Mouse (Mus musculus) brain, embryonic 14.5 days (tissue): Measurements from ENCODE around the gene Ube2e2.

Experiments used
- CTCF ChIP-seq: fragments of 200-500 bp; IDR thresholded peaks from 2 replicates; pipeline ENCODE4 v1.5.1; 2012; ENCODE audit warnings: inconsistent platforms, mild to moderate bottlenecking, moderate library complexity, borderline replicate concordance; ENCODE audit not compliant: insufficient read depth, insufficient read length; ENCODE audit errors: extremely low read depth
- POLR2A ChIP-seq: fragments of 200-500 bp; IDR thresholded peaks from 2 replicates; pipeline ENCODE4 v1.6.1; 2012; ENCODE audit warnings: mild to moderate bottlenecking, inconsistent platforms, borderline replicate concordance; ENCODE audit not compliant: poor library complexity, insufficient read depth, insufficient read length, severe bottlenecking; ENCODE audit errors: extremely low read depth

DNA sequence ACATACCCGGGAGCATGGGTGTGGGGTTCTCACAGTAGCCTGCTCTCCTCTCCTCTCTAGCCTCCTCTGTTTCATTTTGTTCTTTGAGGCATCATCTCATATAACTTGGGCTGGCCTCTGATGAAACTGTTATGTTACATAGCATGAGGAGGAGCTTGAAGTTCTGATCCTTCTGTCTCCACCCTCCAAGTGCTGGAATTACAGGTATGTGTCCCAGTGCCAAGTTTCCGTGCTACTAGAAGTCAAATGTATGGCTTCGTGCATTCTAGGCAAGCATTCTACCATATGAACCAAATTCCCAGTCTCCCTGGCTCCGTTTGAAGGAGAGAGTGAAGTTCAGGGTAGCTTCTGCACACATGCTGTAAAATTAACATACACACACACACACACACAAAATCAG, 363.6 kb downstream of the Ube2e2 start:
- TF ChIP-seq POLR2A (no peak), CTCF (no peak)
